13 mouse cellular contexts compared by ENCODE assay signal in the genomic region with DNA sequence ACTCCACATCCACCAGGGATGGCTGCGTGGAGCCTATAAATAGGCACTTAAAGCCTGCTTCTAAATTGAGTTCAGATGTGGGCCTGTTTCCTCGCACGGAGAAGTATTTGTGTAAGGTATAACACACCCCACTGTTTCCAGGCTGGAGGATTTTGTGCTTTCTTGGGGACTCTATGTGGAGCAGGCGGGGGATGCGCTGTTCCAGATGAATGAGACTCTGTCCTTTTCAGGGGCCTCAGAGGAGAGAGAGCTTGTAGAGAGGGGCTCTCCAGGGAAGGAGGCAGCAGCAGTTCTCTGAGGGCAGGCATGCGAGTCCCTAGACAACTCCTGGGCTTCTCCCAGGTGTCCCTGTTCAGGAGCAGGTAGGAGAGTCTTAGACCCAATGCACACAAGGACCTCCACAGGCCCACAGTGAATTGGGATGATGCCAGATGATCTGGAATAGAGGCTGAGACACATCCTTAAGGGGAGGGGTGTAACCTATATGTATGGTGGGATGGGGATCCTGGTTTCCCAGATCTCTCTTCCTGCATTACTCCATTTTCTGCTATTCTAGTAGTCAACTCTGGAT.
A peak's percentile ranks its signal among the peaks of the same experiment; 100 is the strongest.
DNase-seq lines count a peak whose midpoint lies in the region; ATAC-seq and TF ChIP-seq lines count a peak whose summit lies in the region.
"Had no signal": no experiment of that assay in that cellular context is flagged by ENCODE, and none has a peak within 500 bp of the region (broad histone marks: within the 10 kb centered on the region; RNA-seq: fewer than 3 reads in every experiment).

No protein-coding gene starts in this region.

- 44% methylated on average over 6 of the region's 6 CpGs for WGBS in embryonic facial prominence, embryonic 10.5 days
- WGBS in hindbrain, postnatal 0 days, result 49% methylated on average over 6 of the region's 6 CpGs
- 46% methylated on average over 6 of the region's 6 CpGs for WGBS in midbrain, embryonic 11.5 days

- H3K27ac ChIP-seq in embryonic facial prominence, embryonic 10.5 days (replicated peaks), result no peak overlapping the region
- peak overlapping the region; percentile 56; the same call in 1 of the 2 replicates for H3K27ac ChIP-seq in hindbrain, postnatal 0 days
- H3K27ac ChIP-seq in midbrain, embryonic 11.5 days (ENCODE audit: low read depth, low read length), result no peak overlapping the region

- peak; percentile 37 to 55 for DNase-seq in cerebellum, postnatal 25 days
- no peak for DNase-seq in cerebellum, adult 18-20 months
- DNase-seq in embryonic facial prominence, embryonic 10.5 days (ENCODE audit: low spot score), result peak; percentile 11
- peak; percentile 45 for DNase-seq in hindbrain, postnatal 0 days (ENCODE audit: low spot score)
- peak; percentile 81 for DNase-seq in midbrain, embryonic 11.5 days (ENCODE audit: low spot score, missing footprints)
- no peak for DNase-seq in adrenal gland, adult 18-20 months (ENCODE audit: low spot score in 2 of 2)
- DNase-seq in spleen, postnatal 36 days (ENCODE audit: low spot score in 2 of 2), result no peak
- DNase-seq in adrenal gland, postnatal 14 days, result no peak
- DNase-seq: forebrain, postnatal 0 days; kidney, postnatal 4 days; lung, adult 18-20 months; thymus, adult 2 months had no signal

- no peak for TF ChIP-seq CTCF in hindbrain, postnatal 0 days (IDR thresholded peaks at IDR 0.05; ENCODE audit: low read depth)

- H3K9ac ChIP-seq in hindbrain, postnatal 0 days (replicated peaks; ENCODE audit: low read length), result no peak overlapping the region
- H3K9ac ChIP-seq in midbrain, embryonic 11.5 days (ENCODE audit: low read length), result 0 out of 2 replicates have a peak overlapping the region, but pooled peaks have one; percentile 27
- H3K9ac ChIP-seq: forebrain, postnatal 0 days had no signal

- H3K9me3 ChIP-seq in embryonic facial prominence, embryonic 10.5 days, result no peaks in the 10 kb centered on the region
- H3K9me3 ChIP-seq in hindbrain, postnatal 0 days (ENCODE audit: low read length), result no peaks in the 10 kb centered on the region
- no peaks in the 10 kb centered on the region for H3K9me3 ChIP-seq in midbrain, embryonic 11.5 days (ENCODE audit: control insufficient read depth, low read length)

- no peaks in the 10 kb centered on the region for H3K36me3 ChIP-seq in embryonic facial prominence, embryonic 10.5 days (replicated peaks)
- H3K36me3 ChIP-seq in hindbrain, postnatal 0 days (ENCODE audit: insufficient read depth, low read length), result no peaks in the 10 kb centered on the region
- no peaks in the 10 kb centered on the region for H3K36me3 ChIP-seq in midbrain, embryonic 11.5 days (ENCODE audit: control insufficient read depth, insufficient read depth, low read length)

- 0 out of 2 replicates have a peak, but pooled peaks have one; percentile 30 for ATAC-seq in hindbrain, postnatal 0 days
- ATAC-seq in midbrain, embryonic 11.5 days (ENCODE audit: low FRiP score), result no peak
- ATAC-seq: forebrain, postnatal 0 days; Patski had no signal

- H3K4me2 ChIP-seq in hindbrain, postnatal 0 days (ENCODE audit: low read depth, low read length), result no peak overlapping the region
- no peak overlapping the region for H3K4me2 ChIP-seq in midbrain, embryonic 11.5 days

- no peak overlapping the region for H3K4me3 ChIP-seq in embryonic facial prominence, embryonic 10.5 days
- no peak overlapping the region for H3K4me3 ChIP-seq in hindbrain, postnatal 0 days (ENCODE audit: low read length)
- H3K4me3 ChIP-seq in midbrain, embryonic 11.5 days (ENCODE audit: low read depth, low read length), result no peak overlapping the region

- H3K27me3 ChIP-seq in embryonic facial prominence, embryonic 10.5 days (replicated peaks; ENCODE audit: low read depth, poor library complexity, severe bottlenecking), result no peaks in the 10 kb centered on the region
- H3K27me3 ChIP-seq in hindbrain, postnatal 0 days (ENCODE audit: insufficient read depth, low read length), result no peaks in the 10 kb centered on the region
- no peaks in the 10 kb centered on the region for H3K27me3 ChIP-seq in midbrain, embryonic 11.5 days (ENCODE audit: control insufficient read depth, insufficient read depth, low read length)
- H3K27me3 ChIP-seq: Patski had no signal

- H3K4me1 ChIP-seq in embryonic facial prominence, embryonic 10.5 days, result peaks cover 37% of the 10 kb centered on the region
- H3K4me1 ChIP-seq in hindbrain, postnatal 0 days (ENCODE audit: insufficient read depth, low read length), result peaks cover 38% of the 10 kb centered on the region
- peaks cover 36% of the 10 kb centered on the region for H3K4me1 ChIP-seq in midbrain, embryonic 11.5 days (ENCODE audit: control insufficient read depth, insufficient read depth, low read length)

Comparison
In these comparisons a context has a peak if more than half of its experiments do, and no peak if none do; other contexts are left out.
1. DNase-seq: peak in cerebellum, postnatal 25 days (2 of 2), embryonic facial prominence, embryonic 10.5 days (single experiment), hindbrain, postnatal 0 days (single experiment) and midbrain, embryonic 11.5 days (single experiment); none in cerebellum, adult 18-20 months (0 of 2), adrenal gland, adult 18-20 months (0 of 2), spleen, postnatal 36 days (0 of 2) and adrenal gland, postnatal 14 days (single experiment).